Mouse (Mus musculus) adipocyte (in vitro differentiated cells): ENCODE measurements around the gene Abraxas2.

Experiments used
- DNase-seq: peaks from one replicate; pipeline ENCODE4 v3.0.0-alpha.2; 2016; ENCODE audit warnings: low spot score

Abraxas2 gene

GRCm38 (mm10) chr7:132853946-132854345 is 5.1 kb upstream of the Abraxas2 start:
- DNase-seq = no peak

- no peak for DNase-seq
Observed at GRCm38 (mm10) chr7:132856083-132856482, 2.9 kb upstream of the Abraxas2 start.

GRCm38 (mm10) chr7:132858043-132858608 is 899 bp upstream of the Abraxas2 start:
- DNase-seq = peak; percentile 35

GRCm38 (mm10) chr7:132866316-132866715 is 7.3 kb downstream of the Abraxas2 start:
- no peak for DNase-seq

- DNase-seq = no peak
Observed at GRCm38 (mm10) chr7:132873043-132873442, 14.0 kb downstream of the Abraxas2 start.

- DNase-seq = no peak
Observed at GRCm38 (mm10) chr7:132875391-132876086, 16.5 kb downstream of the Abraxas2 start.

- DNase-seq = no peak
Observed at GRCm38 (mm10) chr7:132880276-132880675, 21.3 kb downstream of the Abraxas2 start.

GRCm38 (mm10) chr7:132882343-132882742 is 23.3 kb downstream of the Abraxas2 start:
- DNase-seq = no peak

- no peak for DNase-seq
Observed at GRCm38 (mm10) chr7:132884031-132884430, 25.0 kb downstream of the Abraxas2 start.

- DNase-seq = peak; percentile 21
Observed at GRCm38 (mm10) chr7:132887019-132887804, 28.2 kb downstream of the Abraxas2 start.

GRCm38 (mm10) chr7:132888052-132888451 is 29.0 kb downstream of the Abraxas2 start:
- DNase-seq = no peak

GRCm38 (mm10) chr7:132888518-132889249 is 29.7 kb downstream of the Abraxas2 start:
- DNase-seq = no peak

GRCm38 (mm10) chr7:132889691-132890090 is 30.7 kb downstream of the Abraxas2 start:
- DNase-seq = no peak

GRCm38 (mm10) chr7:132890201-132890600 is 31.2 kb downstream of the Abraxas2 start:
- no peak for DNase-seq

- DNase-seq = no peak
Observed at GRCm38 (mm10) chr7:132891561-132892310, 32.7 kb downstream of the Abraxas2 start.

- no peak for DNase-seq
Observed at GRCm38 (mm10) chr7:132892311-132892661, 33.3 kb downstream of the Abraxas2 start.

GRCm38 (mm10) chr7:132892806-132893205 is 33.8 kb downstream of the Abraxas2 start:
- DNase-seq = no peak

GRCm38 (mm10) chr7:132893336-132893735 is 34.3 kb downstream of the Abraxas2 start:
- no peak for DNase-seq

- peak; percentile 63 for DNase-seq
Observed at GRCm38 (mm10) chr7:132894841-132895555, 36.0 kb downstream of the Abraxas2 start.

- DNase-seq = no peak
Observed at GRCm38 (mm10) chr7:132896206-132896815, 37.3 kb downstream of the Abraxas2 start.

- no peak for DNase-seq
Observed at GRCm38 (mm10) chr7:132897258-132897657, 38.2 kb downstream of the Abraxas2 start.
